Mouse (Mus musculus) liver, postnatal 0 days (tissue): ENCODE results near the gene 2210017I01Rik.

Experiments
- CTCF ChIP-seq: sonication (generic); IDR thresholded peaks from 2 replicates; pipeline ENCODE4 v1.5.1; 2016; ENCODE audit warnings: antibody characterized with exemption, low read depth
- EP300 ChIP-seq: IDR thresholded peaks from 2 replicates; pipeline ENCODE4 v1.6.1; 2016; ENCODE audit warnings: antibody characterized with exemption, low read depth, mild to moderate bottlenecking

DNA sequence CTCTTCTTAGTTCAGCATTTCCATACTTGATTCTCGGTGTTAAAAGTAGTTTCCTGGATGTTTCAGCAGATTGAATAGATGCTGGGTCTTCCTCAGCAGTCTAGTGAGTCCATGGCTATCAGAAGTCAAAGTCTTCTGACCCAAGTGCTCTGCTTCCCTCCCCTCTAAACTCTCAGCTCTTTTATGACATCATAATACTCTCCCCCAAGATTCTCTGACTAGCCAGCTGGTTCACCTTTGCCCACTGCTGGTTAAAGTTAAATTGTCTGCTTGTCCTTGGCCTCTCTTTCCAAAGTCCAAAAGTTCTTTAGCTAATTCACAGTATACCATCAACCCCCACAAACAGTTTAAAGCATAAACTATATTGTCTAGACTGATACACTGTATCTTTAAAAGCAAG, 18.4 kb downstream of the 2210017I01Rik start, which contains the start of gene Smcp:
- TF ChIP-seq CTCF (no peak), EP300 (no peak)
